Mouse (Mus musculus): Measurements from ENCODE around the gene Zbtb8a. TPM values are rescaled to one million over a fixed set of nuclear protein-coding genes. Genes with fewer than 3 reads are reported as not detected.
A peak's percentile ranks its signal among the peaks of the same experiment; 100 is the strongest.

Gene Zbtb8a
- polyA plus RNA-seq, 1 experiment: 0.08 TPM

DNA sequence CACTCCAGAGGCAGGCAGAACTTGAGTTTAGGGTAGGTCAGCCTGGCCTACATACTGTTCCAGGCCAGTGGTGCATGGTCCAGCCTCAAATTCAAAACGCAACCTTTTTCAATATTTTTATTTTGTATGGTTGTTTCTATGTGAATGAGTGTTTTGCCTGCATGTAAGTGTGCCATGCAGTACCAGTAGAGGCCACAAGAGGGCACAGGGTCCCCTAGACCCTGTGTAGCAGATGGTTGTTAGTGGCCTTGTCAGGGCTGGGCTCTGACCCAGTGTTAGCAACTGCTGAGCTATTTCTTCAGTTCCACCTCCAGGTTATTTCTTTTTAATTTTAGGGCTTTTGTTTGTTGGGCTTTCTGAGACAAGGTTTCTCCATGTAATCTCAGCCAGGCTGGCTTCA, 27.3 kb downstream of the Zbtb8a start:
- Histone ChIP-seq H3K27me3 (ENCODE audit: control insufficient read depth) (no peaks in the 10 kb centered on the region), H3K36me3 (ENCODE audit: control insufficient read depth) (peaks cover 34% of the 10 kb centered on the region), H3K9me3 (ENCODE audit: control insufficient read depth, low read length) (no peaks in the 10 kb centered on the region), H3K4me3 (replicated peaks) (no peak overlapping the region), H3K4me1 (ENCODE audit: control insufficient read depth) (peaks cover 8% of the 10 kb centered on the region)
- no peak for TF ChIP-seq GATA1 (IDR thresholded peaks at IDR 0.05; ENCODE audit: low read length)
- no peak for TF ChIP-seq TAL1 (IDR thresholded peaks at IDR 0.05; ENCODE audit: low read length)

DNA sequence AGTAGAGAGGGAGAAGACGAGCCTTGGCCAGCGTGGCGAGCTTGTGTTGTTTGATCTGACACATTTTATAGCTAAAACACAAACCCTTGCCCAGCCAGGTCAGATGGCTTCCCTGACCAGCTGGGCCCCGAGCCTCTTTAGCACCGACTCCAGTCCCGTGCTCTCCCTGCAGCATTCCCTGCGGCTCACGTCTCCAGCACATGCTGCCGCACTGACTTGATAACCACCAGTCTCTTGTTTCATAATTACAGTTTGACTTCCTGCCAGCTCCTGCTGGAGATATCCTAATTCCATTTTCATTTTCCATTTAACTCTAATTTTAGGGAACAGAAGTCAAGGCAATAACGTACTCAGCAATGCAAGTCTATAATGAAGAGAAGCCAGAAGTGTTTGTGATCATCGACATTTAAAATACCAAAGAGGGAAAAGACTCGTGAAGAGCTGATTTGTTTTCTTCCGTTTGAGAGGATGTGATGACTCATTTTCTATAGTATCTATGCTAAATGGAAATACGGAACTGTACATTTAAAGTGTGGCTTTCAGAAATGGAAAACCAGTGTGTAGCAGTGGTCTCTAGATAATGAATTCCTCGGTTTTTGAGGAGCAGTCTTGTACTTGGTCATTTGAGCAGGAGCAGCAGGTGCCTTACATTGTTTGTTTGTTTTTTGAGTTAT, 31.3 kb downstream of the Zbtb8a start:
- no peak for TF ChIP-seq TAL1 (IDR thresholded peaks at IDR 0.05; ENCODE audit: low read length)
- no peak for TF ChIP-seq GATA1 (IDR thresholded peaks at IDR 0.05; ENCODE audit: low read length)
- H3K27me3 ChIP-seq (ENCODE audit: control insufficient read depth): no peaks in the 10 kb centered on the region
- peaks cover 4% of the 10 kb centered on the region for H3K9me3 ChIP-seq (ENCODE audit: control insufficient read depth, low read length)
- peaks cover 58% of the 10 kb centered on the region for H3K36me3 ChIP-seq (ENCODE audit: control insufficient read depth)
- H3K4me3 ChIP-seq (replicated peaks): no peak overlapping the region
- H3K4me1 ChIP-seq (ENCODE audit: control insufficient read depth): no peaks in the 10 kb centered on the region; the same call in 1 of the 2 replicates

DNA sequence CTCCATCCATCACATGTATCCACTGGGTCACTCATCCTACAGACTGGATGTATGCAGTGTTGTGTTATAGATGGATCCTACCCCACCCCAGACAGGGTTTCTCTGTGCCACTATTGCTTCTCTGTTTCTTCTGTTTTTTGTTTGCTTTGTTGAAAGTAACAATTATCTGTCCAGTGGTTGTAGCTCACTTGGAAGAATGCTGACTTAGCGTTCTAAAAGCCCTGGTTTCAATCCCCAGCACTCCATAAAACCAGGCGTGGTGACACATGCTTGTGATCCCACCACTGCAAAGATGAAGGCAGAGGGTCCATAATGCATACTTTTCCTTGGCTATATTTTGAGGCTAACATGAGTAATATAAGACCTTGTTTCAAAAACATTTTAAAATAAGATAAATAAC, 35.2 kb downstream of the Zbtb8a start:
- H3K9me3 ChIP-seq (ENCODE audit: control insufficient read depth, low read length): peaks cover 4% of the 10 kb centered on the region
- H3K4me3 ChIP-seq (replicated peaks): no peak overlapping the region
- H3K36me3 ChIP-seq (ENCODE audit: control insufficient read depth): peaks cover 72% of the 10 kb centered on the region
- H3K4me1 ChIP-seq (ENCODE audit: control insufficient read depth): peaks cover 35% of the 10 kb centered on the region
- no peak for TF ChIP-seq TAL1 (IDR thresholded peaks at IDR 0.05; ENCODE audit: low read length)
- no peak for TF ChIP-seq GATA1 (IDR thresholded peaks at IDR 0.05; ENCODE audit: low read length)
- H3K27me3 ChIP-seq (ENCODE audit: control insufficient read depth): no peaks in the 10 kb centered on the region

DNA sequence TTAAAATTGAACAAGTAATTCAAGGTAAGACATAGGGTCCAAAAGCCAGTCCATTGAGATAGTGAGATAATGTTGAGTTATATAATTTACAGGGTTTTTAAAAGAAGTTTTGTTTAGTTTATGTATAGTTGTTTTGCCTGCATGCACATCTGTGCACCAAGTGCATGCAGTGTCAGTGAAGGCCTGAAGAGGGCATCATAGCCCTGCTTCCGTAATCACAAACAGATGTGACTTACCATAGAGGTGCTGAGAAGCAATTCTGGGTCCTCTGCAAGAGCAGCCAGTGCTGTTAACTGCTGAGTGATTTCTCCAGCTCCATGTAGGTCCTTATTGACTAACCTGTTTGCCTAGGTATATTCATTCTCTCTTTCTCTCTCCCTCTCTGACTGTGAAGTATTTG, 36.0 kb downstream of the Zbtb8a start:
- Histone ChIP-seq H3K4me1 (ENCODE audit: control insufficient read depth) (peaks cover 44% of the 10 kb centered on the region), H3K27me3 (ENCODE audit: control insufficient read depth) (no peaks in the 10 kb centered on the region), H3K9me3 (ENCODE audit: control insufficient read depth, low read length) (peaks cover 4% of the 10 kb centered on the region), H3K4me3 (replicated peaks) (no peak overlapping the region), H3K36me3 (ENCODE audit: control insufficient read depth) (peaks cover 74% of the 10 kb centered on the region)
- TF ChIP-seq TAL1 (IDR thresholded peaks at IDR 0.05; ENCODE audit: low read length) (no peak), GATA1 (IDR thresholded peaks at IDR 0.05; ENCODE audit: low read length) (no peak)

GRCm38 (mm10) chr4:129339743-129340142, 38.2 kb downstream of the Zbtb8a start:
- Histone ChIP-seq H3K4me3 (replicated peaks) (peak overlapping the region; percentile 38), H3K9me3 (ENCODE audit: control insufficient read depth, low read length) (peaks cover 4% of the 10 kb centered on the region), H3K4me1 (ENCODE audit: control insufficient read depth) (peaks cover 56% of the 10 kb centered on the region), H3K27me3 (ENCODE audit: control insufficient read depth) (no peaks in the 10 kb centered on the region), H3K36me3 (ENCODE audit: control insufficient read depth) (peaks cover 55% of the 10 kb centered on the region)
- TF ChIP-seq GATA1 (IDR thresholded peaks at IDR 0.05; ENCODE audit: low read length): peak; percentile 68
- TF ChIP-seq TAL1 (IDR thresholded peaks at IDR 0.05; ENCODE audit: low read length): peak; percentile 57

- no peaks in the 10 kb centered on the region for H3K27me3 ChIP-seq (ENCODE audit: control insufficient read depth)
- H3K4me3 ChIP-seq (replicated peaks): peak overlapping the region; percentile 98
- peaks cover 56% of the 10 kb centered on the region for H3K36me3 ChIP-seq (ENCODE audit: control insufficient read depth)
- no peak for TF ChIP-seq GATA1 (IDR thresholded peaks at IDR 0.05; ENCODE audit: low read length)
- no peak for TF ChIP-seq TAL1 (IDR thresholded peaks at IDR 0.05; ENCODE audit: low read length)
- H3K4me1 ChIP-seq (ENCODE audit: control insufficient read depth): peaks cover 82% of the 10 kb centered on the region
- no peaks in the 10 kb centered on the region for H3K9me3 ChIP-seq (ENCODE audit: control insufficient read depth, low read length)
These were observed 41.6 kb downstream of the Zbtb8a start for GRCm38 (mm10) chr4:129336291-129336690.

GRCm38 (mm10) chr4:129335216-129336074, 42.5 kb downstream of the Zbtb8a start, which contains the start of the genes Rbbp4 and Zbtb8os:
Gene Rbbp4, minus strand, starts transcription at chr4:129335370.
Gene Zbtb8os, plus strand, starts transcription at chr4:129335695.
- peaks cover 57% of the 10 kb centered on the region for H3K36me3 ChIP-seq (ENCODE audit: control insufficient read depth)
- H3K4me3 ChIP-seq (replicated peaks): peak within 1 kb of the TSS; percentile 98
- no peaks in the 10 kb centered on the region for H3K9me3 ChIP-seq (ENCODE audit: control insufficient read depth, low read length)
- no peaks in the 10 kb centered on the region for H3K27me3 ChIP-seq (ENCODE audit: control insufficient read depth)
- peaks cover 81% of the 10 kb centered on the region for H3K4me1 ChIP-seq (ENCODE audit: control insufficient read depth)
- TF ChIP-seq GATA1 (IDR thresholded peaks at IDR 0.05; ENCODE audit: low read length): no peak

DNA sequence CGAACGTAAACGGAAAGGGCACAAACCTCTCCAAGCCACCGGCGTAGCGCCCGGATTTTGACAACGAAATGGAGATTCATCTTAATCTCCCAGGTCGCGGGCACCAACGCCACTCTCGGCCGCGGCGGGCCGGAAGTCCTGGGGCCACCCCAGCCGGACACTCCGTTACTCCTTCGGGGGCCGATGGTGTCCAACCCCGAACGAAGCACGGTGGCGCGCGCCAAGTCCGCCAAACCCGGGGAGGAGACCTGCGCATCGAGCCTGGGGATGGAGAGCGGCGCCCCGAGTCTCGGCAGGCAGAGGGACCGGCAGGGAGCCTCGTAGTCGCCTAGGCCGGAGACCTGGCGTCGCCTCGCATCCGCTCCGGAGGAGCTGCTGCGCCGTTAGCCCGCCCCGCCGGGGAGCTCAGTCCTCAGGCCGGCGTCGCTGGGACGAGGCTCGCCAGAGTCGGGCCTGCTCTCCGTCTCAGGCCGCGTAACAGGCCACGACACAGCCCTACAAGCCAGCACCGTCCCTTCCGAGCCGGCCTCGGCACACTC, 43.2 kb downstream of the Zbtb8a start:
- Histone ChIP-seq H3K36me3 (ENCODE audit: control insufficient read depth) (peaks cover 60% of the 10 kb centered on the region), H3K4me1 (ENCODE audit: control insufficient read depth) (peaks cover 76% of the 10 kb centered on the region), H3K4me3 (replicated peaks) (peak overlapping the region; percentile 98), H3K27me3 (ENCODE audit: control insufficient read depth) (no peaks in the 10 kb centered on the region), H3K9me3 (ENCODE audit: control insufficient read depth, low read length) (no peaks in the 10 kb centered on the region)
- TF ChIP-seq GATA1 (IDR thresholded peaks at IDR 0.05; ENCODE audit: low read length) (no peak), TAL1 (IDR thresholded peaks at IDR 0.05; ENCODE audit: low read length) (no peak)

- Histone ChIP-seq H3K4me1 (ENCODE audit: control insufficient read depth) (peaks cover 61% of the 10 kb centered on the region), H3K27me3 (ENCODE audit: control insufficient read depth) (no peaks in the 10 kb centered on the region), H3K4me3 (replicated peaks) (peak overlapping the region; percentile 98), H3K36me3 (ENCODE audit: control insufficient read depth) (peaks cover 69% of the 10 kb centered on the region), H3K9me3 (ENCODE audit: control insufficient read depth, low read length) (no peaks in the 10 kb centered on the region)
- TF ChIP-seq GATA1 (IDR thresholded peaks at IDR 0.05; ENCODE audit: low read length) (no peak), TAL1 (IDR thresholded peaks at IDR 0.05; ENCODE audit: low read length) (no peak)
These were observed 45.1 kb downstream of the Zbtb8a start for GRCm38 (mm10) chr4:129332846-129333245.

Measured in erythroblast, embryonic 14.5 days (primary cell).